Mouse (Mus musculus) cerebral cortex, adult 2 months (tissue): Measurements from ENCODE around the gene Flywch2.

Source experiments
- WGBS: fragments of 180-500 bp; shearing (Covaris S2); methylation state at CpG from one replicate; pipeline ENCODE4 v1.1.7; 2018; 5-methylcytosine and 5-hydroxymethylcytosine counted together

Flywch2 gene

DNA sequence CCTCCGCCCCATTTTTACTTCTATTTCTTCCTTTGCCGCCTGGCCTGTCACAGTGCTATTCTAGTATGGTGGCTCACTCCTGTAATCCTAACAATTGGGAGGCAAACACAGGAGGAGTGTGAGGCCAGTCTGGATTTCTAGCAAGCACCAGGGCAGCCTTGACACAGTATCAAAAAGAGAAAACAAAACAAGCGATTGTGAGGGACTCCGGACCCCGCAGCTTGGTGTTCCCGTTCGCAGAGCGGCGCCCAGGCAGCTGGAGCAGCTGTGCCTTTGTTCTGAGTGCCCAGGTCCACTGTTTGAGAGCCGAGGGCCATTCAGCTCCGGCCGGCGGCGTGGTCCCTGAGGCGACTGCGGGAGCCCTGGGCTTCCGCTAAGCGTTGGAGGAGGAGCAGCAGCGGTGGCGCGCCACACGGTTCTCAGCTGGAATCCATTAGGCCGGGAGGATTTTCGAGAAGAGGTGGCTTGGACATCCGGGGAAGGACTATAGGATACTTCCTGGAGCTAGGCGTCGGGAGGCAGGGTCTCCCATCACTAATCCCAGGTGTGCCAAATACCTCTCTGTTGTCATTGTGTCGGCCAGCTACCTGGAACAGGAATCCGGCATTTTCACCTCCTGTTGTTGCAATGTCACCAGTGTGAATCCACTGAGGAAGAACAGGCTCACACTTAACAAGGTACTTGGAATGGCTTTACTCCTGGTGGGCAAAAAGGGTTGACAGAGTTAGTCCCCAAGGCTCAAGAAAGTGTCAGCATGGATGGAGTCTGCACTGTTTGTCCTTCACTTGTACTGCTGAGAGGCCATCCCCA, 4.6 kb upstream of the Flywch2 start, which contains the start of gene Srrm2:
Gene Srrm2, plus strand, starts transcription at position 264 of the 810 bp plus-strand sequence.
- WGBS, result 1% methylated on average over 29 of the region's 29 CpGs

GRCm38 (mm10) chr17:23789749-23790268, 3.9 kb upstream of the Flywch2 start:
- 22% methylated on average over 8 of the region's 8 CpGs for WGBS

- 88% methylated on average over 4 of the region's 4 CpGs for WGBS
Measured at GRCm38 (mm10) chr17:23788973-23789372, 3.1 kb upstream of the Flywch2 start.

DNA sequence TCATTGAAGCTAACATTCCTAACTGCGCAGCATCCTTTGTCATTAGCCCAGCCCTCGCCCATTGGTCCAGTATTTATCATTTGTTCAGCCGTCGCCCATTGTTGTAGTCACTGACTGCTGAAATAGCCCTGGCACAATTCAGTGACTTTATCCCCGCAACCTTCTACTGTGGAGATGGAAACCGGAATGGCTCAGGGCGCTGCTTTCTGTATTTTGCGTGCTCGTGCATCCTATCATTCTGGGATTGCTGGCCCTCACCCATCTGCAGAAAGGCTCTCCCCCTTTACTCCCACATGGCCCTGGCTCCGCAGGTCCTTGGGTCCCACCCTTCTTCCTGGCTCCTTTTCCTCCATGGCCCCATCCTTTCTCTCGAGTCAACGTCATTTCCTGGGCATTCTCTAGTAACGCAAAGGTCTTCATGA, 640 bp upstream of the Flywch2 start:
- WGBS, result 9% methylated on average over 13 of the region's 13 CpGs

DNA sequence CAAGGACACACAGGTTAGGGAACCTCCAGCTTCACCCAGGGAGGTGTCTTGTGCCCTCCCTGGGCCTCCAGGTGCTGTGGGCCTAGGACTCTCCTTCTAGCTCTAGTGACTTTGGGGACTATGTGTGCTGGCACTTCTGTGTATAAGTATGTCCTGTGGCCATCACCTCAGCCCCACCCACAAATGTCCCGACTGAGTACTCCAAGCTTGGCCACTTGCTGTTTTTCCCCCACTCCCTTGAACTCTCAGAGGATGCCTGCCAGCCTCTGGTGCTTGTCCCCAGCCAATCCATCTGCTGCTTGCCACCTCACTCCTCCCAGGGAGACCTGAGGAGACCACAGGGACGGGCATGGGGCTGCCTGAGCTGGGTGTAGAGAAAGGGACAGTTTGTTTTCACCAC, 7.4 kb downstream of the Flywch2 start:
- WGBS, result 58% methylated on average over 2 of the region's 2 CpGs

GRCm38 (mm10) chr17:23777141-23777540, 8.7 kb downstream of the Flywch2 start:
- WGBS, result 82% methylated on average over 2 of the region's 2 CpGs

DNA sequence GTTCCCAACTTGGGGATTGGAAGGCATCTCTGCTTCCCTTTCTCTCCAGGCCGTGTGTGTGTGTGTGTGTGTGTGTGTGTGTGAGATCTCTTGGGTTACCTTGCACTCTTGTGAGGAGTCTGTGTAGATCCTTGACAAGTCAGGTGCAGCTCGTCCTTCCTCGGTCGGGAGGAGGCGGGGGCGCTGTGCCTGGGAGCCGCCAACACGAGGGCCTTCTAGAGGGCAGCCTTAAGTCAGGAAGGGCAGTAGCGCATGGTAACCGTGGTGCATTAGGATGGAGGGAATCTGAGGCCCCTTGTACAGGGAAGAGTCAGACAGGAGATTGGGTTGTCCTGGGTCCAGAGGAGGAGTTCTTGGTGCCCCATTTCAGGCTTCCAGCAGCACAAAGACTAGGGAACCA, 9.7 kb downstream of the Flywch2 start:
- WGBS, result 84% methylated on average over 10 of the region's 10 CpGs

DNA sequence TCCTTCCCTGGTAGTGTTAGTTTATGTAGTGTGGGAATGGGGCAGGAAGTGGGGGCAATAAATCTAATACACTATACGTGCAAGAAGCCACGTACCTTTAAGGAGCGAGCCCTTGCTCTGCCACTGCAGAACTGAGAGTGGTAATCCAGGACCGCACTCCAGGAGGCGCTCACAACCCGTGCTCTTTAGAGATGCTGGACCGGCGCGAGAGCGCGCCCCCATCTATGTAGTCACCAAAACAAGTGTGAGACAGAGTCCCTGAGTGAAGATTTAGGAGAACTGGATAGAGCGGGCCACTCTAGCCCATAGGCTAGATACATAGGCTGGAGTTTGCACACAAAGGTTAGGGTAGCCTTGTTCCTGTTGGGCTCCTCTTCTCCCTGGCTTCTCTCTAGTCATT, 11.8 kb downstream of the Flywch2 start:
- 5% methylated on average over 12 of the region's 12 CpGs for WGBS

DNA sequence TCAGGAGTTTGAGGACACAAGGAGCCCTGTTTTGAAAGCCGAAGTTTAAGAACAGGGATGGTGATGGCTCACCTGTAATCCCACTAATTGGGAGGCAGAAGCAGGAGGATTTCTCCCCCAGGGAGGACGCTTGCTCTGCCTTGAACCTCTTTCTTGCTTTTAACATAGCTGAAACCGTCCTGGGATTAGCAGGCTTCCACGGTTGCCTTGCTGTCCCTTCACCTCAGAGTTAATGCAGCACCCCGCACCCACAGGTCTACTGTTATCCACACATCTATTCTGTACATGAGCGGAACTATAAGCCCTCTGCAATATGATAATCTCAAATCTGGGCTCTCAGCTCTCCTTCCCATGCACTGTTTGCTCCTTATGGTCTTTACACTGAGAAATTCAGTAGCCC, 12.2 kb downstream of the Flywch2 start:
- WGBS, result 74% methylated on average over 6 of the region's 6 CpGs

DNA sequence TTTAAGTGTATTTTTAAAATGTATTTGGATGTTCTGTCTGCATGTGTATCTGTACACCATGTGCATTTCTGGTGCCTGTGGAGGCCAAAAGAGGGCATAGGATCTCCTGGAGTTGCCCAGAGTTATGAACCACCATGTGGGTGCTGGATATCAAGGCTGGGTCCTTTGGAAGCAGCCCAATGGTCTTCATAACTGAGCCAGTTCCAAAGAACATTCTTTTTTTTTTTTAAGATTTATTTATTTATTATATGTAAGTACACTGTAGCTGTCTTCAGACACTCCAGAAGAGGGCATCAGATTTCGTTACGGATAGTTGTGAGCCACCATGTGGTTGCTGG, 13.7 kb downstream of the Flywch2 start:
- WGBS, result 43% methylated on average over 2 of the region's 2 CpGs

DNA sequence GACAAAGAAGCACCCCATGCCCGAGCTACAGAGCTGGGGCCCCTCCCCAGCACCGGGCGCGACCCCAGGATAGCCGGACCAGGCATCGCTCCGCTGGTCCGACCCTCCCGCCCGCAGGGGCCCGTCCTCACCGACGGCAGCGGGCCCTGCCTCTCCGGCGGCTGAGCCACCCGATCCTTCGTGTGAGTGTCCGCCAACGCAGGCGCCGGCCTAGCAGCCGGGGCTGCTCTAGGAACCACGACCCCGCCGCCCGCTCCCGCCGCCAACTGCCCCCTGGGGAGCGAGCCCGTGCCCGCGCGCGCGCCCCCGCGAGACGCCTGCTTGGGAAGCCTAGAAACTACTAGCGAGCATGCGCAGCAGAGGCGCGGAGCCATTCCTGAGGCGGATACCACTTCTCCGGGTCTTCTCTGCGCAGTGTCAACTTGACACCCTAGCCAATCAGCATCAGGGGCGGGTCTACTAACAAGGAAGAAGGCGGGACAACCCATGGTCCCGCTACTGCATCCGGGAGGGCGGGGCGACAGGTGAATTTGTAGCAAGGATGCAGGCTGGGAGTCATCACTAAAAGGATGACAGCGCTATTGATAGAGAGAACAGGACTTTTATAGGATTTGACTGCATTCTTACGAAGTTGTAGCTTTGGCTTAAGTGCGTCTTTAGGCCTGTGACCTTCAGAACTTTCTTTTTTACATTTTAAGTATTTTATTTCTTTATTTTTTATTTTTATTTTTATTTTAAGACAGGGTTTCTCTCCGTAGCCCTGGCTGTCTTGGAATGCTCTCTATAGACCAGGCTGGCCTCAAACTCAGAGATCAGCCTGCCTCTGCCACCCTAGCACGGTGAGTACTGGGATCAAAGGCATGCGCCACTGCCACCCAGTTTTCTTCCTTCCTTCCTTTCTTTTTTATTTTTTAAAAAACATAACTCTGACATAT, 14.3 kb downstream of the Flywch2 start, which contains the start of gene Flywch1:
Gene Flywch1, minus strand, starts transcription at position 319 of the 935 bp plus-strand sequence.
- 3% methylated on average over 58 of the region's 58 CpGs for WGBS

GRCm38 (mm10) chr17:23770896-23771283, 15.0 kb downstream of the Flywch2 start:
- 1% methylated on average over 19 of the region's 19 CpGs for WGBS

DNA sequence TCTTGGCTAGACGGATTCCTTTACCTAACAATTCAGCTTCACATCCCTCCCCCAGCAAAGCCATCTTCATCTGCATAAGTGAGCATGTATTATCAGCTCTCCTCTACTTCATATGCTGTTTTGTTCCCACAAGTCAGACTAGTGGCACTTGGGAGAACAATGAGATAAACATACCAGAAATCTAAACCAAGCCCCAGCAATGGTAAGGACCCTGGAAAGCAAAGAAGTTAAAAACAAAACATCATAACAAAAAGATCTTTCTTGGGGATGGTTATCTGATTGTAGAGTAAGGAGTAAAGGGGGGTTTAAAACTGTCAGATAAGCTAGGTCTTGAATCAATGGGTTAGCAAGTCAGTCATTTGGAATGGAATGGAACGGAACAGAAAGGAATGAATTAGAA, 15.4 kb downstream of the Flywch2 start:
- WGBS, result 21% methylated on average over 2 of the region's 2 CpGs

- WGBS, result 74% methylated on average over 11 of the region's 11 CpGs
Measured at GRCm38 (mm10) chr17:23762976-23763375, 22.9 kb downstream of the Flywch2 start.

GRCm38 (mm10) chr17:23761155-23761554, 24.7 kb downstream of the Flywch2 start:
- 98% methylated on average over 3 of the region's 3 CpGs for WGBS

GRCm38 (mm10) chr17:23760231-23760630, 25.6 kb downstream of the Flywch2 start:
- 90% methylated on average over 9 of the region's 9 CpGs for WGBS

- WGBS, result 64% methylated on average over 8 of the region's 8 CpGs
Measured at GRCm38 (mm10) chr17:23758801-23759200, 27.1 kb downstream of the Flywch2 start.

- WGBS, result 90% methylated on average over 9 of the region's 9 CpGs
Measured at GRCm38 (mm10) chr17:23757581-23757980, 28.3 kb downstream of the Flywch2 start.

- WGBS, result 91% methylated on average over 13 of the region's 13 CpGs
Measured at GRCm38 (mm10) chr17:23755689-23756088, 30.2 kb downstream of the Flywch2 start.

DNA sequence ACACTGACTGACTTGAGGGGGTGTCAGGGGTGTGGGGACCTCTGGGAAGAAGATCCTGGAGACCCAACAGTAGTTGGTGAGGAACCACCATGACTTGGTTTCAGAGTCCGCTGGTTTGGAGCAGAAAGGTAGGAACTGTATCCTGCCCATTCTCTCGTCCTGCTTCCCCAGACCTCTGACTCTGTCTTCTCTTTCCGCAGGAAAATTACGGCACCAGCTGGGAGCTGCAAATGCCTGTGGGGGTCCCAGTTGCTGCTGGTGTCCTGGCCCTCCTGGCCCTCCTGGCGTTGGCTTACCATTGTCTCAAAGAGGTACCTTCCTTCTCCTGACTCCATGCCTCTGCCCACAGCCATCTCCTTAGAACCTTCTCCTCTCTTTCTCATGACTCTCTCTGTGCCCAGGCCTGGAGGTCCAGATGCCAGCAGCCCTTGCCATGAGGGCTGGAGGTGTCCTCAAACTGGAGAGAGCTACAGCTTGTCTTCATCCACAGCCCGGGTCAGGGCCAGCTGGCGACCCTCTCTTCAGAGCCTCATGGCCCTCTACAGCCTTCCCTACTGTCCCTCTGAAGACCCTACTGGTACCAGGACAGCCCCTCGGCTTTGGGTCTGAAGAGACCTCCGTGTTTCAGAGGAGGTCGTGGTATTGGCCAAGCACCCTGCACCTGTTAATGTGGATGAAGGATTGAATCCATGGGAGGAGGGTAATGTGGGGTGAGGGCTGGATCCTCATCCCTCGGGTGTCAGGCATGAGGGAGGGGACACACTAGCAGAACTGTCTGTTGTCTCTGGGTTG, 36.3 kb downstream of the Flywch2 start:
- 86% methylated on average over 11 of the region's 11 CpGs for WGBS

DNA sequence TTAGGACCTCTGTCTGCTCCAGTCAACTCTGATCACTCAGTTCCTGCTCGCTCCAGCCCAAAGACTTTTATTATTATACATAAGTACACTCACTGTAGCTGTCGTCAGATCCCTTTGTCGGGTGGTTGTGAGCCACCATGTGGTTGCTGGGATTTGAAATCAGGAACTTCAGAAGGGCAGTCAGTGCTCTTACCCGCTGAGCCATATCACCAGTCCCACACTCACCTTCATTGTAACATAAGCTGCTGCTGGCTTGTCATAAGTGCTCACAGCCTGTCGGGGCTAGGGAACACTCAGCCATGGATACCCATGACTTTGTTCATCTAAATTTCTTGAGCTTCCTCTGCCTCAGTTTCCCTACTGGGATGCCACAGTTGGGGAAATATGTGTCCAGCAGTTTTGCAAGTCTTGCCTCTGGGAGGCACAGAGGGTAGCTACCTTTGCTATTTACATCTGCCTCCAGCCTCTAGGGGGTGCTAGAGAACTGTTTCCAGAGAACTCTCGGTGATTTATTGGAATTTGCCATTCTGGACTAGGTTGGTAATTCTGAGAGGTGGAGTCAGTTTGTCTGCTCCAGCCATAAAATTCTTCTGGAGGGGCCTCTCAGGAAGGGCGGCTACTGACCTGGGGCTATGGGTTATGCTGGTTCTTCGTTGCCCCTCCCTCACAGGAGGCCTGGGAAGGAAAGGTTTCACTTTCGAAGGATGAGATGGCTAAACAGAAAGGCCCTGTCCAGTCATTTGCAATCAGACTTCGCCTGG, 37.1 kb downstream of the Flywch2 start:
- 37% methylated on average over 10 of the region's 10 CpGs for WGBS
